Mouse (Mus musculus): ENCODE data around the gene Ankrd63. TPM values are rescaled to one million over a fixed set of nuclear protein-coding genes. Genes with fewer than 3 reads are reported as not detected.

The Ankrd63 gene
- polyA plus RNA-seq (2012; rRNA removed): 0.23 and 0.36 TPM in 2 replicates

DNA sequence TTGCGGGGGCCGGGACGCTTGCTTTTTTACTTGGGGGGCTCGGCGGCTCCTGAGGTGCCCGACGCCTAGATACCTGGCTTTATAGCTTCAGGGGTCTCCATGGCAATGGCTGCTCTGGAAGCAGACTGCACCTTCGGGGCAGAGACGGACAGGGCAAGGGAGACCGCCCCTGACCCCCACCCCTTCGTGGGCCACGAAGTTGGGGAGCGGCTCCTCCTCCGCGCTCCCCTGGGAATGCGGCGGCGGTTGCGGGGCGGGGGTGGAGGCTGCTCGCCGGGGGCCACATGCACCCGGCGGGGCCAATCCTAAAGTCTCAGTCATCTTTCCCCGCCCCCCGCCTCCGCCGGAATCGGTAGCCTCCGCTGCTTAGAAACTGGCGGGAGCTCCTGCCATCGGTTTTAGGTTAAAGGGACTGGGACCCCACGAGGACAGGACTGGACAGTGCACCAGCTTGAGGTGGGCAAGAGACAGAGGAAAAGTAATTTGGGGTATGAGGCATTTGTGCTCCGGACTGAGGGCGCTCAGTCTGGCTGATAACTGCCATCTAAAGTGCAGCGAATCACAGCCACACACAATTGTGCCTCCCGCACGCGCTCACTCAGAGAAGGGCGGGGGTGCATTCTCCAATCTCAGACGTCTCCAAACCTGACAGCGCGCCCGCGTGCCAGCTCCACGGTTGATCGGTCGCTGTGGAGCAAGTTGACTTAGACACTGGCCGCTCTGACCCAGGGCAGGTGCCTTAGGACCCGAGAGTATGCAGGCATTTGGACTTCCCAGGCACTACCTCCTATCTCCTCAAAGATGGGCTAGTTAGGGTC, at the start of gene Ankrd63:
Ankrd63 (minus strand) TSS at position 51 of the 818 bp plus-strand sequence.

DNA sequence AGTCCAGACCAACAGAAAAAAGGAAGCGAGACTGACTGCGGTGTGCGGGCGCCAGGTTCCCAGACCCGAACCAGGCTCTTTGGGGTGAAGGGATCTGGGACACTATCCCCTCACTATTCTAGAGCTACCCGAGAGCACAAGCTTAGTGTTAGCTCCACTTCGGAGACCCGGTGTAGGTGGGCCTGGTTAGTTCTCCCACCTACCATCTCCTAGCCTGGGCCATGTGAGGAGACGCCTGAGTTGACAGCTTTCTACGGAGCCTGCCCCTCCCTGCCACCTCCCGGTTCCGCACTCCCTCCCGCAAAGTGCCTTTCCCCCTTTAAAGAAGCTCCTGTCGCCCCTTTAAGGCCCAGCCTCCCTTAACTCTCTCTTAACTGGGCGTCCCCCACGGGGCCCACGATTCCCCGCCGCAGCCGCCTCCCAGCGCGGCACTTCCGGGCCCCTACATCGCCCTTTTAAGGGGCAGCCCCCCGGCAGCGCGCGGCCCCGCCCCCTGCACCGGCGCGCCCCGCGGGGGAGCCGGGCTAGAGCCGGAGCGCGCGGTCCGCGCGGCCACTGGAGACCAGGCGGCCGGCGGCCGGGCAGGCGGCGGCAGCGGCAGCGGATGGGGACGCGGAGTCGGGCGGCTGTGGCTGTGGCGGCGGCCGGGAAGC, 41.6 kb upstream of the Ankrd63 start, which contains the start of gene Inafm2:
Inafm2 (plus strand) TSS at position 527 of the 653 bp plus-strand sequence.

DNA sequence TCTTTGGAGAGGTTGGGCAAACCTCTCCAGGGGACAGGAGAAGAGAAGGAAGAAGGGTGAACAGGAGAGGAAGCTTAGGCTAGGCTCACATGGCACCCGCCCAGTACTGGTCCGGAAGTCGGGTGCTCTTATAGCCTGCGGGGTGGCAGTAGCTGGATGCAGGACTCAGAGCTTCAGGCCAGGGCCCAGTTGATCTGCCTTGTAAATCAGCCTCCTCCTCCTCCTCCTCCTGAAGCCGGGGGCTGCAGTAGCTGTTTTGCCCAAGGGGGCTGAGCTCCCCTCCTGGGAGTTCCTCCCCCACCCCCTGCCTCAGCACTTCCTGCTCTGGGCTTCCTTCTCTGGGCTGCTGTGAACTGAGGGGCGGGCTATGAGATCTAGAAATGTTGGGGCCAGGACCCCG, 24.6 kb upstream of the Ankrd63 start, which contains the start of gene Plcb2:
Plcb2 (minus strand) TSS at position 102 of the 400 bp plus-strand sequence.

DNA sequence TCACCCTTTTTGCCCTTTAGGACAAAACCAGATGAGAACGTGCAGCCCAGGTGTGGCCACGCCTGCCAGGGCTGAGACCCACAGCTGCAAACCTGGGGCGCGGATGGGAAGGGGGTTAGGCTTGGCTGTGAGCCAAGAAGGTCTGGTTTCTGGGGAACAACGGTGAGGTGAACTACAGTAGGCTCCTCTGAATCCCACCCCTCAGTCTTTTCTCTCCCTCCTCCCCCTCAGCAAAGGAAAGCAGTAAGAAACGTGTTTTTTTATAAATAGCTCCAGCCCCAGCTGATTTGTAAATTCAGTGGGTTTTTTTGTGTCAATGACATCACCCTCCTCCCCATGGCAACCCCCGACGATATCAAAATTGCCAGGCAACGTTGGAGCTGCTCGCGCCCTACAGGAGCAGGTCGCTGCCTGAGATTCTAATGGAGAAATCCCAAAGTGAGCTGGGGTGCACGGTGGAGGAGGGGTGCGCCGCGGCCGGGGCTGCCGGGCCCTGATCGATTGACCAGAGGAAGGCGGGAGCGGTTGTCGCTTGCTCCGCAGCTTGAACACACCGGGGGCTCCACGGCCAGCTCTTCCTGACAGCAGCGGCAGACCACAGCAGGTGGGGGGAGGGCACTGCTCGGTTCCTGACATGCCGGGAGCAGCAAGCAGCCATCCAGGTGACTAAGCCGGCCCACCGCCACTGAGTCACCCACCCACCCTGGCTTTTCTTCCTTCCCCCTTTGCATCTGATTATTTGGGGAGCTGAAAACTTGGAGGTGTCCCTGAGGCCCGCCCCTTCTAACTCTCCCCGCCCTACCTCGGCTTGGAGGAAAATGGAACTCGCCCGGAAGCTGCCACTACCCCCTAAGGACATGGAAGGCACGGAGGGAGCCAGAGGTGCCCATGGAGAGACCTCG, 40.6 kb downstream of the Ankrd63 start, which contains the start of gene Pak6:
Pak6 (plus strand) TSS at position 402 of the 902 bp plus-strand sequence.

Other genes starting within 250 kb of the Ankrd63 start
- 247 and 266 TPM in 2 replicates for gene Srp14, start 224.3 kb downstream of the Ankrd63 start, polyA plus RNA-seq (2012; rRNA removed)
- gene Bmf, start 154.3 kb downstream of the Ankrd63 start, polyA plus RNA-seq (2012; rRNA removed): 9.2 and 12.2 TPM in 2 replicates
- 28.7 and 38.9 TPM in 2 replicates for gene Bub1b, start 105.8 kb downstream of the Ankrd63 start, polyA plus RNA-seq (2012; rRNA removed)
- gene Pak6, start 40.7 kb downstream of the Ankrd63 start, polyA plus RNA-seq (2012; rRNA removed): 20.2 and 22.6 TPM in 2 replicates
- 1.0 and 1.4 TPM in 2 replicates for gene Plcb2, start 24.5 kb upstream of the Ankrd63 start, polyA plus RNA-seq (2012; rRNA removed)
- 9.9 and 11.5 TPM in 2 replicates for gene Inafm2, start 41.8 kb upstream of the Ankrd63 start, polyA plus RNA-seq (2012; rRNA removed)
- gene Ccdc9b, start 58.7 kb upstream of the Ankrd63 start, polyA plus RNA-seq (2012; rRNA removed): 2.5 and 2.9 TPM in 2 replicates
- gene Phgr1, start 68.8 kb upstream of the Ankrd63 start, polyA plus RNA-seq (2012; rRNA removed): 0.12 TPM in 1 of 2 replicates, not detected in the other
- gene Disp2, start 75.8 kb upstream of the Ankrd63 start, polyA plus RNA-seq (2012; rRNA removed): 57.0 and 66.4 TPM in 2 replicates
- gene Knstrn, start 110.0 kb upstream of the Ankrd63 start, polyA plus RNA-seq (2012; rRNA removed): 40.0 and 55.7 TPM in 2 replicates
- gene Ivd, start 158.0 kb upstream of the Ankrd63 start, polyA plus RNA-seq (2012; rRNA removed): 71.5 and 74.5 TPM in 2 replicates
- gene Bahd1, start 196.4 kb upstream of the Ankrd63 start, polyA plus RNA-seq (2012; rRNA removed): 18.6 and 21.1 TPM in 2 replicates
- 9.7 and 18.0 TPM in 2 replicates for gene Chst14, start 222.5 kb upstream of the Ankrd63 start, polyA plus RNA-seq (2012; rRNA removed)

Measured in central nervous system, embryonic 14 days (tissue).